Mouse (Mus musculus) small intestine, adult 2 months (tissue): ENCODE measurements around the gene Dnajb3. TPM values are rescaled to one million over a fixed set of nuclear protein-coding genes. Genes with fewer than 3 reads are reported as not detected.

ENCODE experiments used
- H3K27ac ChIP-seq: fragments of 200-500 bp; 2 replicates; pipeline ENCODE4 v1.5.1; 2012; ENCODE audit warnings: low read depth, low read length, control low read depth, inconsistent platforms; ENCODE audit not compliant: insufficient read depth
- H3K27me3 ChIP-seq: fragments of 200-500 bp; 2 replicates; pipeline ENCODE4 v1.6.1; 2012; ENCODE audit warnings: mild to moderate bottlenecking, moderate library complexity, low read length, inconsistent platforms; ENCODE audit not compliant: control insufficient read depth, insufficient read depth
- H3K36me3 ChIP-seq: fragments of 200-500 bp; 2 replicates; pipeline ENCODE4 v1.6.1; 2012; ENCODE audit warnings: mild to moderate bottlenecking, low read length, control low read depth, inconsistent platforms; ENCODE audit not compliant: control insufficient read depth, insufficient read depth
- H3K4me1 ChIP-seq: fragments of 200-500 bp; 2 replicates; pipeline ENCODE4 v1.6.1; 2012; ENCODE audit warnings: low read length, inconsistent platforms, mixed read lengths; ENCODE audit not compliant: control insufficient read depth, insufficient read depth, insufficient read length
- H3K4me3 ChIP-seq: fragments of 200-500 bp; 2 replicates; pipeline ENCODE4 v1.5.1; 2012; ENCODE audit warnings: low read depth, mild to moderate bottlenecking, control low read depth, inconsistent platforms, low read length, moderate library complexity
- CTCF ChIP-seq: fragments of 200-500 bp; IDR thresholded peaks from 2 replicates; pipeline ENCODE4 v1.5.1; 2012; ENCODE audit warnings: low read depth, mild to moderate bottlenecking, control low read depth, inconsistent platforms, low read length, moderate library complexity, mixed read lengths; ENCODE audit not compliant: insufficient replicate concordance, insufficient read length; ENCODE audit errors: extremely low read depth
- POLR2A ChIP-seq: fragments of 200-500 bp; IDR thresholded peaks from 2 replicates; pipeline ENCODE4 v1.6.1; 2012; ENCODE audit warnings: low read depth, mild to moderate bottlenecking, control low read depth, inconsistent platforms, low read length, moderate library complexity
- WGBS: fragments of 180-500 bp; shearing (Covaris S2); methylation state at CpG from one replicate; pipeline ENCODE4 v1.1.7; 2018; 5-methylcytosine and 5-hydroxymethylcytosine counted together
- polyA plus RNA-seq: library from polyadenylated mRNA; depleted of rRNA; stranded (reverse); fragments of >200 nt; gene quantifications from 2 replicates; pipeline ENCODE4 v1.2.3, GENCODE M21; 2012

Dnajb3 gene
- polyA plus RNA-seq, 1 experiment: 5.3 TPM

DNA sequence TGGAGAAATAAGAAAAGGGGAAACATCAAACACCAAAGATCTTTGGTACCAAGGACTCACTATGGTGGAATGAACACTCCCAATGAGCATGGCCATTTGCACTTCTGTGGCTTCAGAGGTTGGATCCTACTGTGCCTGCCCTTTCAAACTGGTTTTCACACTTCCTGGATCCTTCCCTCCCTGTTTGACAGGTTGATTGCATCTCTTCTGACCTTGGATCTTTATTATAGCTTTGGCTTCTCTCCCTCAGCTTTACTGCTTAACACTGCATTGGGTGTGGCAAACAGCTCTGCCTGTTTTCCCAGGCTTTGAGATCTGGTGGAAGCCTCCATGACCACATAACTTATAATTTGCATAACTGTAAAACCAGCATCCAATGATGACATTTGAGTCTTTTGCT lies 14.8 kb upstream of the Dnajb3 start:
- peaks cover 8% of the 10 kb centered on the region for H3K36me3 ChIP-seq
- no peak overlapping the region for H3K27ac ChIP-seq
- TF ChIP-seq CTCF (no peak), POLR2A (no peak)
- H3K4me3 ChIP-seq: no peak overlapping the region
- H3K4me1 ChIP-seq: no peaks in the 10 kb centered on the region
- H3K27me3 ChIP-seq: no peaks in the 10 kb centered on the region

DNA sequence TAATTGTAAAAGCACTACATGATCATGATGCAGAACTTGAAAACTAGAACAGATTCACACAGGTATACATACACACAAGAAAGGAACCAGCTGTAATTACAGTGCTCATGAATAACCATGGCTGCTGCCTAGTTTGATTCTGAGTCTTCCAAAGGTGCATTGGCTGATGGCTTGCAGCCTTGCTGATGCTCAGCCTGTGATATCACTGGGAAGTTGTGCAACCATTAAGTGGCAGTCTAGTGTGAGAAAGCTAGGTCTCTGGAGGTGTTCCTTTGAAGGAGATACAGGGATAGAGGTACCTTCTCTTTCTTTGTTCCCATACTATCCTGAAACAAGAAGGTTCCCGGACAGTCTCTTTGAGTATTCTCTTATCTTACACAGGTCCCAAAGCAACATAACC lies 13.5 kb upstream of the Dnajb3 start:
- peaks cover 2% of the 10 kb centered on the region; the same call in 1 of the 2 replicates for H3K4me1 ChIP-seq
- peaks cover 8% of the 10 kb centered on the region for H3K36me3 ChIP-seq
- H3K27me3 ChIP-seq: no peaks in the 10 kb centered on the region
- no peak overlapping the region for H3K4me3 ChIP-seq
- no peak for TF ChIP-seq POLR2A
- TF ChIP-seq CTCF: no peak
- no peak overlapping the region for H3K27ac ChIP-seq
- 18% methylated on average over 1 of the region's 1 CpGs for WGBS

- 50% methylated on average over 4 of the region's 4 CpGs for WGBS
- Histone ChIP-seq H3K4me1 (peaks cover 7% of the 10 kb centered on the region; the same call in 1 of the 2 replicates), H3K36me3 (peaks cover 8% of the 10 kb centered on the region), H3K27ac (no peak overlapping the region), H3K4me3 (no peak overlapping the region), H3K27me3 (no peaks in the 10 kb centered on the region)
- TF ChIP-seq POLR2A (no peak), CTCF (no peak)
Observed at GRCm38 (mm10) chr1:88218591-88218990, 13.0 kb upstream of the Dnajb3 start.

- no peak overlapping the region for H3K27ac ChIP-seq
- 79% methylated on average over 9 of the region's 9 CpGs for WGBS
- TF ChIP-seq POLR2A: no peak
- TF ChIP-seq CTCF: no peak
- H3K27me3 ChIP-seq: no peaks in the 10 kb centered on the region
- peaks cover 8% of the 10 kb centered on the region for H3K36me3 ChIP-seq
- no peak overlapping the region for H3K4me3 ChIP-seq
- H3K4me1 ChIP-seq: peaks cover 7% of the 10 kb centered on the region; the same call in 1 of the 2 replicates
Observed at GRCm38 (mm10) chr1:88218051-88218450, 12.5 kb upstream of the Dnajb3 start.

- peaks cover 8% of the 10 kb centered on the region for H3K36me3 ChIP-seq
- no peak for TF ChIP-seq POLR2A
- no peak for TF ChIP-seq CTCF
- WGBS: 42% methylated on average over 3 of the region's 3 CpGs
- H3K4me3 ChIP-seq: no peak overlapping the region
- H3K27me3 ChIP-seq: no peaks in the 10 kb centered on the region
- peaks cover 7% of the 10 kb centered on the region; the same call in 1 of the 2 replicates for H3K4me1 ChIP-seq
- no peak overlapping the region for H3K27ac ChIP-seq
Observed at GRCm38 (mm10) chr1:88217576-88217975, 12.0 kb upstream of the Dnajb3 start.

GRCm38 (mm10) chr1:88217144-88217543 lies 11.6 kb upstream of the Dnajb3 start:
- peaks cover 9% of the 10 kb centered on the region; the same call in 1 of the 2 replicates for H3K4me1 ChIP-seq
- no peak overlapping the region for H3K27ac ChIP-seq
- no peak overlapping the region for H3K4me3 ChIP-seq
- WGBS: 65% methylated on average over 2 of the region's 2 CpGs
- no peaks in the 10 kb centered on the region for H3K27me3 ChIP-seq
- TF ChIP-seq CTCF (no peak), POLR2A (no peak)
- peaks cover 8% of the 10 kb centered on the region for H3K36me3 ChIP-seq

DNA sequence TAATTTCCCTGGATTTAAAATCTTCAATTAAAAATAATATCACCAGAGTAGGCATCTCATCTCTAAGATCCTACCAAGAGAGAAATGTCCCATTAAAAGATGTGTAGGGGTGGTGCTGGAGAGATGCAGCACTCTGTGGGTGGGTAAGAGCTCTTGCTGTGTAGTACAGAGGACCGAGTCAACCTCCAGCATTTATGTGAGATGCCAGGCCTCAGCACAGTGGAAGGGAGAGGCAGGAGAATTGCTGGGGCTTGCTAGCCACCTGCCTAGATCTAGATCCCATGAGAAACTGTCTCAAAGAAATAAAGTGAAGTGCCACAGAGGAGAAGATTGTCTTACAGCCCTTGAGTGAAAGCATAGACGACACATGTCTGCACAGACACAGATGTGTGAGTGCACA lies 11.0 kb upstream of the Dnajb3 start:
- no peak for TF ChIP-seq CTCF
- TF ChIP-seq POLR2A: no peak
- WGBS: 61% methylated on average over 2 of the region's 2 CpGs
- H3K27ac ChIP-seq: no peak overlapping the region
- peaks cover 8% of the 10 kb centered on the region for H3K36me3 ChIP-seq
- H3K27me3 ChIP-seq: no peaks in the 10 kb centered on the region
- H3K4me3 ChIP-seq: no peak overlapping the region
- H3K4me1 ChIP-seq: peaks cover 12% of the 10 kb centered on the region; the same call in 1 of the 2 replicates
